Mouse (Mus musculus) forebrain, embryonic 10.5 days (tissue): ENCODE results near the gene Col1a1. TPM values are rescaled to one million over a fixed set of nuclear protein-coding genes. Genes with fewer than 3 reads are reported as not detected.
A peak's percentile ranks its signal among the peaks of the same experiment; 100 is the strongest.

ENCODE experiments used
- DNase-seq: peaks from one replicate; pipeline ENCODE4 v3.0.0-alpha.2; 2017; ENCODE audit warnings: low spot score; ENCODE audit errors: extremely low spot score
- H3K27ac ChIP-seq: fragments of 300-500 bp; sonication (generic); 2 replicates; pipeline ENCODE4 v1.5.1; 2016; ENCODE audit warnings: mild to moderate bottlenecking
- H3K27me3 ChIP-seq: fragments of 300-500 bp; sonication (generic); 2 replicates; pipeline ENCODE4 v1.6.1; 2016; ENCODE audit warnings: mild to moderate bottlenecking; ENCODE audit not compliant: poor library complexity, severe bottlenecking
- H3K36me3 ChIP-seq: fragments of 300-500 bp; sonication (generic); replicated peaks from 2 replicates; pipeline ENCODE4 v1.6.1; 2016; ENCODE audit warnings: mild to moderate bottlenecking, moderate library complexity
- H3K4me1 ChIP-seq: fragments of 300-500 bp; sonication (generic); 2 replicates; pipeline ENCODE4 v1.6.1; 2016
- H3K4me3 ChIP-seq: fragments of 300-500 bp; sonication (generic); 2 replicates; pipeline ENCODE4 v1.5.1; 2016; ENCODE audit warnings: mild to moderate bottlenecking, moderate library complexity
- H3K9me3 ChIP-seq: fragments of 300-500 bp; sonication (generic); 2 replicates; pipeline ENCODE4 v1.6.1; 2016; ENCODE audit warnings: mild to moderate bottlenecking, moderate library complexity
- WGBS: fragments of 180-500 bp; shearing (Covaris S2); methylation state at CpG from one replicate; pipeline ENCODE4 v1.1.7; 2016; 5-methylcytosine and 5-hydroxymethylcytosine counted together
- polyA plus RNA-seq: library from polyadenylated mRNA; unstranded; fragments of >200 nt; fragmentation: Nextera tagmentation; extraction: Ambion mirVana; gene quantifications from 2 replicates; pipeline ENCODE4 v1.2.1, GENCODE M21; 2016

Gene Col1a1
- polyA plus RNA-seq, 1 experiment from 2014 or later = 65.3 TPM

DNA sequence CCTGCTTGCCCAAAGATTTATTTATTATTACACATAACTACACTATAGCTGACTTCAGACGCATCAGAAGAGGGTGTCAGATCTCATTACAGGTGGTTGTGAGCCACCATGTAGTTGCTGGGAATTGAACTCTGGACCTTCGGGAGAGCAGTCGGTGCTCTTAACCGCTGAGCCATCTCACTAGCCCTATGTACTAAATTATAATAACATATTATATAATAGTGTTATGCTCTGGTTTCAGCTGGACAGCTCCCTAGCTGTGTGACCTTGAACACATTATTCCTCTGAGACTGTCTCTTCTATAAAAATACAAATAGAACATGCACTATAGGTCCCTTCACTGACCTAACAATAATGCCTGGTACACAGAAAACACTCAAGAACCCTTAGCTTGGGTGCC lies 11.0 kb upstream of the Col1a1 start:
- no peak for DNase-seq
- 94% methylated on average over 4 of the region's 4 CpGs for WGBS
- Histone ChIP-seq H3K4me3 (no peak overlapping the region), H3K9me3 (no peaks in the 10 kb centered on the region), H3K4me1 (peaks cover 26% of the 10 kb centered on the region), H3K27me3 (peaks cover 25% of the 10 kb centered on the region), H3K36me3 (no peaks in the 10 kb centered on the region), H3K27ac (no peak overlapping the region)

DNA sequence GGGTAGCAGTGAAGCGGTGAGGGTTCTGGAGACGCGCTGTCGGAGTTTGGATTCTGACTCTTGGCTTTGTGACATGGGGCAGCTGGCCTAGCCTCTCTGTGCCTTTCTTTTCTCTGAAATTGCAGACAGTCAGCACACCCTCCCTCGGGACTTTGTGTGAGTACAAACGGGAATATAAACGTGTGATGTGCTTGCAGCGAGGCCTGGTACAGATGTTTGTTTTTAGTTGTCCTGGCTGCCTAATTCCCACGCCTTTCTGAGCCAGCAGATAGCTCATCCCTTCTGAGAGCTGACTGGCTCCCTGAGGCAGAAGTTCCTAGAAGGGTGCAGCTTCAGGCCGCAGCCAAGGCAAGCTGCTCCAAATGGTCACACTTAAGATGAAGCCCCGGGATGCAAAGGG lies 9.6 kb upstream of the Col1a1 start:
- 83% methylated on average over 11 of the region's 11 CpGs for WGBS
- DNase-seq = no peak
- peaks cover 36% of the 10 kb centered on the region for H3K27me3 ChIP-seq
- H3K4me3 ChIP-seq = no peak overlapping the region
- no peak overlapping the region for H3K27ac ChIP-seq
- no peaks in the 10 kb centered on the region for H3K9me3 ChIP-seq
- peaks cover 34% of the 10 kb centered on the region for H3K4me1 ChIP-seq
- H3K36me3 ChIP-seq = no peaks in the 10 kb centered on the region

DNA sequence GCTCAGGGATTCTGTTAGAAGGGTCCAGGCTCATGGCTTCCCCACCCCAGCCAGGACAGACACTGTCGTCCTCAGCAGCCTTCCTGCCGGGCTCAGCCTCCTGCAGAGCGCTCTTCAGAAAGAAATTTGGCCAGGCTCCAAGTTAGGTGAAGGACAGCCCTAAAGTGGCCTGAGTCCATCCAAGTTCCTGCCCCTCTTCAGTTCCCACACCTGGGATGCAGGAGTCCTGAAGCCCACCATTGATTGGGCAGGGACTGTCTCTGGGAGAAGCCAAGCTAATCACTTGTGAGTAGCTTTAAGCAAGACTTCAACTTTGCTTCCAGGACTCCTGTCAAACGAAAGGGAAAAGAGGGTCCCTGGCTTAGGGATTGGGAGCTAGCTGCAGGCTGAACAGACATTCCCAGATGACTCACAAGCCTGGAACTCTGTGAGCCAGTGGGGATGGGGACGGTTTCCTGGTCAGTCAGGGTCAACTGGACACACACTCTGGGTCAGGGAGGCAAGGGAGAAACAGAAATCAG lies 8.2 kb upstream of the Col1a1 start:
- peak overlapping the region; percentile 80 for H3K27ac ChIP-seq
- peaks cover 35% of the 10 kb centered on the region for H3K4me1 ChIP-seq
- WGBS = 29% methylated on average over 5 of the region's 5 CpGs
- no peak for DNase-seq
- peaks cover 50% of the 10 kb centered on the region for H3K27me3 ChIP-seq
- no peaks in the 10 kb centered on the region for H3K36me3 ChIP-seq
- H3K4me3 ChIP-seq = no peak overlapping the region
- no peaks in the 10 kb centered on the region for H3K9me3 ChIP-seq

DNA sequence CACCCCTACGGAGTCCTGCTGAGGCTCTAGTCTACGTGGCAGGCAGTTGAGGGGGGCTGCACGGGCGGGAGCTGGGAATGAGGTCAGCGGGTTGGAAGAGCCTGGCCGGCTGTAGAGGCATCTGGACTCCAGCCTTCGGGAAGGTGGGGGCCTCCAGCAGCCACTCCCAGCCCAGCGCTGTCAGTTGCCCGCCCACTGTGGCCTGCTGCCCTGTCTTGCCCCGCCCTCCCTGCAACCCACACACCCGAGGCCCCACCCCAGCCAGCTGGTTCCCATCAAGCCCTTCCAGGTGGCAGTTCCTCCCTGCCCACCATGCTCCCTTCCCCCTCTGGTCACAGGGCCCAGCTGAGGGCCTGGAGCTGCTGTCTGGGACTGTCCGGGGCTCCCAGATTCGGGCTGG lies 7.2 kb upstream of the Col1a1 start:
- DNase-seq = peak; percentile 82
- H3K4me1 ChIP-seq = peaks cover 45% of the 10 kb centered on the region
- H3K27me3 ChIP-seq = peaks cover 60% of the 10 kb centered on the region
- 10% methylated on average over 13 of the region's 13 CpGs for WGBS
- H3K27ac ChIP-seq = peak overlapping the region; percentile 80
- no peaks in the 10 kb centered on the region for H3K36me3 ChIP-seq
- no peaks in the 10 kb centered on the region for H3K9me3 ChIP-seq
- H3K4me3 ChIP-seq = peak overlapping the region; percentile 25

DNA sequence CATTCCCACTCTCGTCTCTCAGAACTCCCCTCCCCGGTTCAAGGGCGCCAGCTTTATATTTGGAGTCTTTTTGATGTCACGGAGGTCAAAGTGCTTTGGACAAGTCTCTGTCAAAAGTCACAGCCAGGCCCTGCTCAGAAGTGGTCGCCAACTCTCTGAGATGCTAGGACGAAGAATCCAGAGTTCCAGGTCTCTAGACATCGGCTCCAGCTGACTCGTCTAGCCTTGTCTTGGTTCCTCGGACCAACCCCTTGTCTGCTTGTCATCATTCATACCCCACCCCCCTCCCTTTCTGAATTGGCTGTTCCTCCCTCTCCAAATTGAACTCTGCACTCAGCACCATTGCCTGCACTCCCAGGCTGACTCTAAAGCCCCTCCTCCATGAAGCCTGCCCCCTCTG lies 6.4 kb upstream of the Col1a1 start:
- 56% methylated on average over 9 of the region's 9 CpGs for WGBS
- Histone ChIP-seq H3K27ac (peak overlapping the region; percentile 80), H3K9me3 (no peaks in the 10 kb centered on the region), H3K27me3 (peaks cover 67% of the 10 kb centered on the region), H3K4me1 (peaks cover 53% of the 10 kb centered on the region), H3K4me3 (no peak overlapping the region), H3K36me3 (no peaks in the 10 kb centered on the region)
- no peak for DNase-seq

DNA sequence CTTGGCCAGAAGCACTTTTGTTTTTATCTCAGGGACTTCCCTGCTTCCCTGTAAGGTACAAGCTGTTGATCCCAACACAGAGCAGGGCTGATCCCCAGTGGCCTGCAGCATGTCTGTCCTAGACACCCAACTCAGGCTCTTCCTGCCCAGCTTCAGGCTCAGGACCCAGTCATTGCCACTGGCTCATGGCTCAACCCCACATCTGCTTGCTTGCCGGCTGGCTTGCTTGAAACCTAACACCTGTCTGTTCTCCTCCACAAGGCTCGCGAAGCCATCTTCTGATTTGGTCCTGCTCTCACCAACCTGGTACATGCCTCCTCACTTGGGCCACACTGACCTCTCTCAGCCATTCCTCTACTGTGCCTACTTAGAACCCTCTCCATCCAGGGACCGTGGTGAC lies 5.9 kb upstream of the Col1a1 start:
- H3K9me3 ChIP-seq = no peaks in the 10 kb centered on the region
- H3K27me3 ChIP-seq = peaks cover 73% of the 10 kb centered on the region
- DNase-seq = no peak
- H3K4me1 ChIP-seq = peaks cover 56% of the 10 kb centered on the region
- peak overlapping the region; percentile 80 for H3K27ac ChIP-seq
- H3K36me3 ChIP-seq = no peaks in the 10 kb centered on the region
- 46% methylated on average over 4 of the region's 4 CpGs for WGBS
- H3K4me3 ChIP-seq = no peak overlapping the region

DNA sequence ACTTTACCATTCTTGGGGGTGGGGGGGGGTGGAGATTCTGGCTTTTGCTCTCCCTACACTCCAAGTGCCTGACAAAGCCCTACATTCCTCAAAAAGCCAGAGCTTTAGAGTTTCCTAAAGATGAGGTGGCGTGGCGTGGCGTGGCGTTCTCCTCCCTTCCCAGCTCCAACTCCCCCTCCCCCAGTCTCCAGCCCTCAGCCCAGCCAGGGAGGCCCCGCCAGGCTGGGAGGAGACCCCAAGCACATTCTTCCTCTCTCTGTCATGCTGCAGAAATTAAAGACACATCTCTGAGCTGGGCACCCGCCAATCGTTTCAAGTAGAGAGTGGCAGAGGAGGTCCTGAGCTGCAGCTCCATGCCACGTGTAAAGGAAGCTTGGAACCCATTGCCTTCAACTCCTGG lies 2.4 kb upstream of the Col1a1 start:
- H3K36me3 ChIP-seq = no peaks in the 10 kb centered on the region
- H3K9me3 ChIP-seq = no peaks in the 10 kb centered on the region
- WGBS = 20% methylated on average over 8 of the region's 8 CpGs
- peak overlapping the region; percentile 42; the same call in 1 of the 2 replicates for H3K27ac ChIP-seq
- H3K4me3 ChIP-seq = 0 out of 2 replicates have a peak overlapping the region, but pooled peaks have one; percentile 5
- peaks cover 85% of the 10 kb centered on the region for H3K27me3 ChIP-seq
- H3K4me1 ChIP-seq = peaks cover 74% of the 10 kb centered on the region
- DNase-seq = no peak

DNA sequence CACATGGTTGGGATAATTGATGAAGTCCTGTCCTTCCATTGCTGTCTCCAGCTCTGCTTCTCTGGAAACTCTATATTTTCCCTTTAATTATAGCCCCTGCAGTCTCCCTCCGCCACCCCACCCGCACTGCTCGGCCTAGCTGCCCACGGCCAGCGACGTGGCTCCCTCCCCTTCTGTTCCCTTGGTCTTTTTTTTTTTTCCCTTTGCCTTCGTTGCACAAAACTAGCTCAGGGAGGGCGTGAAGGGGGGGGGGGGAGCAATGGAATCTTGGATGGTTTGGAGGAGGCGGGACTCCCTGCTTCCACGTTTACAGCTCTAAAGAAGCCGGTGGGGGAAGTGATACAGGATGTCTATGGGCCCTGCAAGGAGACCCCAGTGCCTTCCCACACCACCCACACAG lies 1.5 kb upstream of the Col1a1 start:
- DNase-seq = no peak
- whole genome bisulfite sequencing = 33% methylated on average over 11 of the region's 11 CpGs
- Histone ChIP-seq H3K27ac (no peak overlapping the region), H3K36me3 (no peaks in the 10 kb centered on the region), H3K9me3 (no peaks in the 10 kb centered on the region), H3K27me3 (peaks cover 90% of the 10 kb centered on the region), H3K4me3 (no peak overlapping the region), H3K4me1 (peaks cover 65% of the 10 kb centered on the region)

DNA sequence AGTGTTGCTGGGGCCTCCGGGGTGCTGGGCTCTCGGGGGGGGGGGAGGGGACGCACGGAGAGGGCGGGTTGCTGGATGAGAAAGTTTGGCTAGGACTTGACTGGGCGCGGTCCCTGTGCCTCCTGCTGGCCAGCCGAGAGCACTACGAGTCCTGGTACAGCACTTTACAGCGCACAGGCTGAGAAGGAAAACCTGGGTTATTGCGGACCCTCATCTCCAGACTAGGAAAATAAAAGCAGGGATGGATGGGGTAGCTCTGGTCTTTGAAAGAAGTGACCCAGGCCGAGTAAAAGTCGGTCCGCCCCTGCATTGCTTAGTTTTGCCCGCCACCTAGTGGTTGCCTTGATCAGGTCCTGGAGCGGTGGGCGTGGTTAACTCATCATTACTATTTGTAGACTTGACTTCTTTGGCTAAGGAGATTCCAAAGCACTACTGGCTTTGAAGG lies 849 bp downstream of the Col1a1 start:
- no peaks in the 10 kb centered on the region for H3K9me3 ChIP-seq
- H3K27me3 ChIP-seq = peaks cover 98% of the 10 kb centered on the region
- peak; percentile 90 for DNase-seq
- H3K27ac ChIP-seq = peak overlapping the region; percentile 62
- peaks cover 52% of the 10 kb centered on the region for H3K4me1 ChIP-seq
- under 1% methylated on average over 17 of the region's 17 CpGs for WGBS
- H3K36me3 ChIP-seq = no peaks in the 10 kb centered on the region
- H3K4me3 ChIP-seq = peak overlapping the region; percentile 51

DNA sequence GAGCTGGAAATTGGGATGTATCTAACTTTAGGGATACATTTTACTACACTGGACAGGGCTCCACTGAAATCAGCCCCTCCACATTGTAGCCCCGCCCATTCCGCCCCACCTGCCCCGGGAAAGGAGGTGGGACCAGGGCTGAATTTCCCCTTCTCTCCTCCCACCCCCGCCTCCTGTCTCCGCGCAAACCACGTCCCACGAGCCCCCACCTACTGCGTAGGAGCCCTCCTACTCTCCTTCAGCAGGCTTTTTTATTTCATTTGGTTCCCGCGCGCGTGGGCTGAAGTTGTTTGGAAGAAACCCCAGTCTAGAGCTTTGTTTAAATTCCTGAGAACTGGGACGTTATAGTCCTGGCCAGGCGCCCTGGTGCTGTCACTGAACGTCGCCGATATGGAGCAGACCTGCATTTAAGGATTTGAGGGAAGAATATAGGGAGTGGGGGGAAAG lies 1.3 kb downstream of the Col1a1 start:
- Histone ChIP-seq H3K27ac (no peak overlapping the region), H3K4me1 (peaks cover 57% of the 10 kb centered on the region), H3K9me3 (no peaks in the 10 kb centered on the region), H3K27me3 (peaks cover 98% of the 10 kb centered on the region), H3K36me3 (peaks cover 5% of the 10 kb centered on the region; the same call in 1 of the 2 replicates), H3K4me3 (peak overlapping the region; percentile 51)
- no peak for DNase-seq
- 1% methylated on average over 18 of the region's 18 CpGs for WGBS

DNA sequence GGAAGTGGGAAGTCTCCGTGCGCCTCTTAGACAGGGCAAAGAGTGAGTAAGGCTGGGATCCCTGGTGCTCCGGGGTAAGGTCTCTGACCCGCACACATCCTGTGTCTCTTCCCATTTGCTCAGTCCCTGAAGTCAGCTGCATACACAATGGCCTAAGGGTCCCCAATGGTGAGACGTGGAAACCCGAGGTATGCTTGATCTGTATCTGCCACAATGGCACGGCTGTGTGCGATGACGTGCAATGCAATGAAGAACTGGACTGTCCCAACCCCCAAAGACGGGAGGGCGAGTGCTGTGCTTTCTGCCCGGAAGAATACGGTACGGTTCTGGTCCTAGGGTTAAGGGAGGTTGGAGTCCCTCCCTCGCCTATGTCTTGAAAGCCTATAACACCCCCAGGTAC lies 1.8 kb downstream of the Col1a1 start:
- peaks cover 98% of the 10 kb centered on the region for H3K27me3 ChIP-seq
- WGBS = 1% methylated on average over 15 of the region's 15 CpGs

DNA sequence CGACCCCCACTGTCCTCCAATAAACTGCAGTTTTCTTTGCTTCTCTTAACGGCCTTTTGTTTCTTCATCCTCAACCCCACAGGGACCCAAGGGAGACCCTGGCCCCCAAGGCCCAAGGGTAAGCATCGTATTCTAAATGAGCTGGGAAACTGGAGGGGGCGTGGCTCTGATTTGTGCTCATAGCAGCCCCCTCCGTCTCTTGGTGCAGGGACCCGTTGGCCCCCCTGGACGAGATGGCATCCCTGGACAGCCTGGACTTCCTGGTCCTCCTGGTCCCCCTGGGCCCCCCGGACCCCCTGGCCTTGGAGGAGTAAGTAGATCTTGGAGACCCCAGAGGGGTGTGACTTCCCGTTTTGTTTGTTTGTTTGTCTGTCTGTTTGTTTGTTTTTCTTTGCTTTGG lies 2.3 kb downstream of the Col1a1 start:
- peak overlapping the region; percentile 51; the same call in 1 of the 2 replicates for H3K4me3 ChIP-seq

More for the DNA sequence above, 1.8 kb downstream of the Col1a1 start:
- H3K4me3 ChIP-seq = peak overlapping the region; percentile 51
- H3K4me1 ChIP-seq = peaks cover 56% of the 10 kb centered on the region
- H3K36me3 ChIP-seq = peaks cover 8% of the 10 kb centered on the region
- H3K9me3 ChIP-seq = no peaks in the 10 kb centered on the region
- no peak overlapping the region for H3K27ac ChIP-seq
- no peak for DNase-seq

DNA sequence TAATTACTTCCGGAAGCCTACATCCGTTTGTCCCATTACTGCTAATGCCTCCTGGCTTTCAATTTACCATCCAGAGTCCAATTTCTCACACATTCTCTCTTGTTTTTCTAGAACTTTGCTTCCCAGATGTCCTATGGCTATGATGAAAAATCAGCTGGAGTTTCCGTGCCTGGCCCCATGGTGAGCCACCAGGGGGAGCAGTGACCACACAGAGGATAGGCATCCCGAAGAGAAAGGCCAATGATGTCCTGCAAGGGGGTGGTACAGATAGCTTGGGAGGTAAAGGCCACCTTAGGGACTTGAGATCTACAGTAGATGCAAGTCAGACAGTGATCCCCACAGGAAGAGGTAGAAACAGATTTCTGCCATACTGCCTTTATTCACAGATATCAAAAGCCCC lies 3.3 kb downstream of the Col1a1 start:
- WGBS = 21% methylated on average over 4 of the region's 4 CpGs
- Histone ChIP-seq H3K27me3 (peaks cover 96% of the 10 kb centered on the region), H3K36me3 (peaks cover 8% of the 10 kb centered on the region), H3K4me1 (peaks cover 42% of the 10 kb centered on the region), H3K27ac (no peak overlapping the region), H3K9me3 (no peaks in the 10 kb centered on the region), H3K4me3 (no peak overlapping the region)
- peak; percentile 69 for DNase-seq

More for the DNA sequence above, 2.3 kb downstream of the Col1a1 start:
- Histone ChIP-seq H3K4me1 (peaks cover 51% of the 10 kb centered on the region), H3K27ac (no peak overlapping the region), H3K36me3 (peaks cover 8% of the 10 kb centered on the region), H3K27me3 (peaks cover 98% of the 10 kb centered on the region), H3K9me3 (no peaks in the 10 kb centered on the region)
- 25% methylated on average over 9 of the region's 9 CpGs for WGBS
- DNase-seq = no peak
